Mouse (Mus musculus): ENCODE data around the gene Lman1l. TPM values are rescaled to one million over a fixed set of nuclear protein-coding genes. Genes with fewer than 3 reads are reported as not detected.
A peak's percentile ranks its signal among the peaks of the same experiment; 100 is the strongest.

Gene Lman1l
- polyA plus RNA-seq, 1 experiment from 2014 or later: not detected

GRCm38 (mm10) chr9:57641022-57641421, 20.4 kb upstream of the Lman1l start:
- peaks cover 71% of the 10 kb centered on the region for H3K4me1 ChIP-seq (replicated peaks; ENCODE audit: control insufficient read depth, insufficient read depth, low read length)
- DNase-seq (ENCODE audit: low spot score) (no peak), ATAC-seq (ENCODE audit: low FRiP score) (no peak)
- peaks cover 15% of the 10 kb centered on the region for H3K36me3 ChIP-seq (replicated peaks; ENCODE audit: control insufficient read depth, insufficient read depth)
- no peak overlapping the region for H3K4me3 ChIP-seq (replicated peaks; ENCODE audit: low read length)
- H3K9me3 ChIP-seq (ENCODE audit: control insufficient read depth, low read length): no peaks in the 10 kb centered on the region
- H3K4me2 ChIP-seq (replicated peaks): peak overlapping the region; percentile 26
- no peaks in the 10 kb centered on the region for H3K27me3 ChIP-seq (ENCODE audit: control insufficient read depth, insufficient read depth, low read length)
- H3K27ac ChIP-seq: no peak overlapping the region
- H3K9ac ChIP-seq: 0 out of 2 replicates have a peak overlapping the region, but pooled peaks have one; percentile 48
- 79% methylated on average over 1 of the region's 1 CpGs for WGBS

GRCm38 (mm10) chr9:57640384-57640783, 19.8 kb upstream of the Lman1l start:
- Histone ChIP-seq H3K9ac (peak overlapping the region; percentile 48), H3K4me3 (replicated peaks; ENCODE audit: low read length) (no peak overlapping the region), H3K9me3 (ENCODE audit: control insufficient read depth, low read length) (no peaks in the 10 kb centered on the region), H3K27me3 (ENCODE audit: control insufficient read depth, insufficient read depth, low read length) (no peaks in the 10 kb centered on the region), H3K4me2 (replicated peaks) (peak overlapping the region; percentile 26), H3K36me3 (replicated peaks; ENCODE audit: control insufficient read depth, insufficient read depth) (peaks cover 15% of the 10 kb centered on the region), H3K27ac (peak overlapping the region; percentile 47; the same call in 1 of the 2 replicates), H3K4me1 (replicated peaks; ENCODE audit: control insufficient read depth, insufficient read depth, low read length) (peaks cover 71% of the 10 kb centered on the region)
- DNase-seq (ENCODE audit: low spot score) (no peak), ATAC-seq (ENCODE audit: low FRiP score) (no peak)
- WGBS: 33% methylated on average over 15 of the region's 15 CpGs

- ATAC-seq (ENCODE audit: low FRiP score): no peak
Measured at GRCm38 (mm10) chr9:57639661-57640328, 19.2 kb upstream of the Lman1l start.

GRCm38 (mm10) chr9:57638651-57639459, 18.3 kb upstream of the Lman1l start:
- Histone ChIP-seq H3K27ac (peak overlapping the region; percentile 48), H3K27me3 (ENCODE audit: control insufficient read depth, insufficient read depth, low read length) (no peaks in the 10 kb centered on the region), H3K4me3 (replicated peaks; ENCODE audit: low read length) (no peak overlapping the region), H3K36me3 (replicated peaks; ENCODE audit: control insufficient read depth, insufficient read depth) (peaks cover 15% of the 10 kb centered on the region), H3K9me3 (ENCODE audit: control insufficient read depth, low read length) (no peaks in the 10 kb centered on the region), H3K9ac (peak overlapping the region; percentile 20; the same call in 1 of the 2 replicates), H3K4me1 (replicated peaks; ENCODE audit: control insufficient read depth, insufficient read depth, low read length) (peaks cover 66% of the 10 kb centered on the region), H3K4me2 (replicated peaks) (peak overlapping the region; percentile 3; the same call in 1 of the 2 replicates)
- 45% methylated on average over 8 of the region's 8 CpGs for WGBS
- DNase-seq (ENCODE audit: low spot score) (no peak), ATAC-seq (ENCODE audit: low FRiP score) (no peak)

More at GRCm38 (mm10) chr9:57639661-57640328, 19.2 kb upstream of the Lman1l start:
- H3K36me3 ChIP-seq (replicated peaks; ENCODE audit: control insufficient read depth, insufficient read depth): peaks cover 15% of the 10 kb centered on the region
- H3K9ac ChIP-seq: peak overlapping the region; percentile 48
- H3K4me1 ChIP-seq (replicated peaks; ENCODE audit: control insufficient read depth, insufficient read depth, low read length): peaks cover 71% of the 10 kb centered on the region
- H3K4me3 ChIP-seq (replicated peaks; ENCODE audit: low read length): no peak overlapping the region
- no peak for DNase-seq (ENCODE audit: low spot score)
- peak overlapping the region; percentile 47; the same call in 1 of the 2 replicates for H3K27ac ChIP-seq
- H3K4me2 ChIP-seq (replicated peaks): peak overlapping the region; percentile 26
- WGBS: 67% methylated on average over 5 of the region's 5 CpGs
- H3K27me3 ChIP-seq (ENCODE audit: control insufficient read depth, insufficient read depth, low read length): no peaks in the 10 kb centered on the region
- no peaks in the 10 kb centered on the region for H3K9me3 ChIP-seq (ENCODE audit: control insufficient read depth, low read length)

GRCm38 (mm10) chr9:57637741-57638322, 17.3 kb upstream of the Lman1l start:
- WGBS: 56% methylated on average over 6 of the region's 6 CpGs
- no peak overlapping the region for H3K4me2 ChIP-seq (replicated peaks)
- H3K4me3 ChIP-seq (replicated peaks; ENCODE audit: low read length): no peak overlapping the region
- H3K27ac ChIP-seq: peak overlapping the region; percentile 48
- DNase-seq (ENCODE audit: low spot score): no peak
- no peaks in the 10 kb centered on the region for H3K27me3 ChIP-seq (ENCODE audit: control insufficient read depth, insufficient read depth, low read length)
- peaks cover 55% of the 10 kb centered on the region for H3K4me1 ChIP-seq (replicated peaks; ENCODE audit: control insufficient read depth, insufficient read depth, low read length)
- no peak for ATAC-seq (ENCODE audit: low FRiP score)
- H3K36me3 ChIP-seq (replicated peaks; ENCODE audit: control insufficient read depth, insufficient read depth): peaks cover 15% of the 10 kb centered on the region
- no peaks in the 10 kb centered on the region for H3K9me3 ChIP-seq (ENCODE audit: control insufficient read depth, low read length)
- H3K9ac ChIP-seq: no peak overlapping the region

- no peaks in the 10 kb centered on the region for H3K27me3 ChIP-seq (ENCODE audit: control insufficient read depth, insufficient read depth, low read length)
- peaks cover 13% of the 10 kb centered on the region for H3K36me3 ChIP-seq (replicated peaks; ENCODE audit: control insufficient read depth, insufficient read depth)
- H3K27ac ChIP-seq: peak overlapping the region; percentile 1; the same call in 1 of the 2 replicates
- H3K9ac ChIP-seq: no peak overlapping the region
- H3K4me2 ChIP-seq (replicated peaks): no peak overlapping the region
- H3K4me3 ChIP-seq (replicated peaks; ENCODE audit: low read length): no peak overlapping the region
- H3K9me3 ChIP-seq (ENCODE audit: control insufficient read depth, low read length): no peaks in the 10 kb centered on the region
- peaks cover 50% of the 10 kb centered on the region for H3K4me1 ChIP-seq (replicated peaks; ENCODE audit: control insufficient read depth, insufficient read depth, low read length)
- ATAC-seq (ENCODE audit: low FRiP score) (no peak), DNase-seq (ENCODE audit: low spot score) (no peak)
- 80% methylated on average over 3 of the region's 3 CpGs for WGBS
Measured at GRCm38 (mm10) chr9:57637272-57637671, 16.7 kb upstream of the Lman1l start.

GRCm38 (mm10) chr9:57633481-57634024, 13.0 kb upstream of the Lman1l start:
- ATAC-seq (ENCODE audit: low FRiP score): no peak
- no peak overlapping the region for H3K4me3 ChIP-seq (replicated peaks; ENCODE audit: low read length)

GRCm38 (mm10) chr9:57629118-57629874, 8.7 kb upstream of the Lman1l start:
- Histone ChIP-seq H3K4me3 (replicated peaks; ENCODE audit: low read length) (no peak overlapping the region), H3K9me3 (ENCODE audit: control insufficient read depth, low read length) (no peaks in the 10 kb centered on the region), H3K36me3 (replicated peaks; ENCODE audit: control insufficient read depth, insufficient read depth) (peaks cover 75% of the 10 kb centered on the region), H3K27ac (peak overlapping the region; percentile 47; the same call in 1 of the 2 replicates), H3K4me1 (replicated peaks; ENCODE audit: control insufficient read depth, insufficient read depth, low read length) (no peaks in the 10 kb centered on the region), H3K9ac (no peak overlapping the region), H3K4me2 (replicated peaks) (no peak overlapping the region), H3K27me3 (ENCODE audit: control insufficient read depth, insufficient read depth, low read length) (no peaks in the 10 kb centered on the region)
- ATAC-seq (ENCODE audit: low FRiP score): peak; percentile 67; the same call in 1 of the 2 replicates
- WGBS: 73% methylated on average over 14 of the region's 14 CpGs
- peak; percentile 84 for DNase-seq (ENCODE audit: low spot score)

More at GRCm38 (mm10) chr9:57633481-57634024, 13.0 kb upstream of the Lman1l start:
- Histone ChIP-seq H3K36me3 (replicated peaks; ENCODE audit: control insufficient read depth, insufficient read depth) (peaks cover 33% of the 10 kb centered on the region), H3K27me3 (ENCODE audit: control insufficient read depth, insufficient read depth, low read length) (no peaks in the 10 kb centered on the region), H3K9me3 (ENCODE audit: control insufficient read depth, low read length) (no peaks in the 10 kb centered on the region), H3K4me1 (replicated peaks; ENCODE audit: control insufficient read depth, insufficient read depth, low read length) (peaks cover 12% of the 10 kb centered on the region), H3K9ac (no peak overlapping the region), H3K4me2 (replicated peaks) (no peak overlapping the region), H3K27ac (no peak overlapping the region)
- no peak for DNase-seq (ENCODE audit: low spot score)
- WGBS: 52% methylated on average over 4 of the region's 4 CpGs
